Mouse (Mus musculus): ENCODE data around the gene Kcnd3. TPM values are rescaled to one million over a fixed set of nuclear protein-coding genes. Genes with fewer than 3 reads are reported as not detected.

Kcnd3 gene
- polyA plus RNA-seq, 1 experiment from 2014 or later, result 3.1 TPM

DNA sequence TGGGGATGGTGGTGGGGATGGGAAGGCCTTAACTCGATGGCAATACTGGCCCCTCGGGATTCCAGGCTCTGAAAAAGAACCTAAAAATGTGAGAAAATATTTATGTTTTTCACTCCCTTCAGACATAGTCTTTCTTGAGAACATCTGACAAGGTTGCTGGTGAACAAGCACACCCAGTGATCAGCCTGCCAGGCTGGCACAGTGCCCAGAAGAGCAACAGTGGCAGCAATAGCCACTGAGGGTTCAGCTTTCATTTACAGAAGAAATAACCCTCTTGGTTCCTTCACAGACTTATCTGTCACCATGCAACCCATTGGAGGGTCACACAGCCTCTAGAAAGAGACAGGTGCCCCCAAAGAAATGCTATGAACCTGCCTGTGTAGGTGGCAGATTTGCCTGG, 39.9 kb upstream of the Kcnd3 start:
- no peak overlapping the region for H3K9ac ChIP-seq (ENCODE audit: low read depth, low read length)
- 83% methylated on average over 2 of the region's 2 CpGs for WGBS
- ATAC-seq, result no peak
- H3K4me1 ChIP-seq (ENCODE audit: control insufficient read depth, insufficient read depth, low read length), result no peaks in the 10 kb centered on the region
- H3K36me3 ChIP-seq (ENCODE audit: control insufficient read depth, insufficient read depth, low read length), result no peaks in the 10 kb centered on the region
- H3K27ac ChIP-seq (ENCODE audit: low read length), result no peak overlapping the region
- H3K4me2 ChIP-seq (ENCODE audit: low read depth, low read length), result no peak overlapping the region
- H3K27me3 ChIP-seq (replicated peaks; ENCODE audit: control insufficient read depth, insufficient read depth, low read length), result no peaks in the 10 kb centered on the region
- H3K9me3 ChIP-seq (ENCODE audit: control insufficient read depth, low read length), result no peaks in the 10 kb centered on the region
- no peak overlapping the region for H3K4me3 ChIP-seq (ENCODE audit: low read length)

DNA sequence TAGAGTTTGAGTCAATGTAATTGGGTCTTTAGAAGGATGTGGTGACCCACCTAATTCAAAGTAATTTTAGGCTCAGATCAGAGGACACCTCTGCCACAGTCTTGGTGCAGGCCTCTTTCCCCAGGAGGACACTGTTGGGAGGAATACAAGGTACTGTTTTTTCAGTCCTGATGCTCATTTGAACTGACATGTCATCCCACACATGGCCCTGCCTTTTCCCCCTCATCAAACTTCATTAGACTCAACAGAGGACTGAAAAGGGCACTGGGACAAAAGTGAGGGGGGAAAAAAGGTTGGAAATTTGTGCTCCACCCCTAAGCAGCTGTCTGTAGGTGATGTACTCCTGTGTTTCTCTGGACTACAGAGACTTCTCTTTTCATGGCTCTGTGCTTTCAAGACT, 39.4 kb upstream of the Kcnd3 start:
- ATAC-seq, result no peak
- Histone ChIP-seq H3K4me1 (ENCODE audit: control insufficient read depth, insufficient read depth, low read length) (no peaks in the 10 kb centered on the region), H3K9me3 (ENCODE audit: control insufficient read depth, low read length) (no peaks in the 10 kb centered on the region), H3K9ac (ENCODE audit: low read depth, low read length) (no peak overlapping the region), H3K4me3 (ENCODE audit: low read length) (no peak overlapping the region), H3K36me3 (ENCODE audit: control insufficient read depth, insufficient read depth, low read length) (no peaks in the 10 kb centered on the region), H3K27ac (ENCODE audit: low read length) (no peak overlapping the region), H3K4me2 (ENCODE audit: low read depth, low read length) (no peak overlapping the region), H3K27me3 (replicated peaks; ENCODE audit: control insufficient read depth, insufficient read depth, low read length) (no peaks in the 10 kb centered on the region)

GRCm38 (mm10) chr3:105418441-105418840, 33.7 kb upstream of the Kcnd3 start:
- H3K4me1 ChIP-seq (ENCODE audit: control insufficient read depth, insufficient read depth, low read length), result no peaks in the 10 kb centered on the region
- no peak overlapping the region for H3K4me2 ChIP-seq (ENCODE audit: low read depth, low read length)
- no peak for ATAC-seq
- H3K9me3 ChIP-seq (ENCODE audit: control insufficient read depth, low read length), result no peaks in the 10 kb centered on the region; the same call in 1 of the 2 replicates
- 87% methylated on average over 1 of the region's 1 CpGs for WGBS
- no peaks in the 10 kb centered on the region for H3K36me3 ChIP-seq (ENCODE audit: control insufficient read depth, insufficient read depth, low read length)
- no peaks in the 10 kb centered on the region for H3K27me3 ChIP-seq (replicated peaks; ENCODE audit: control insufficient read depth, insufficient read depth, low read length)
- no peak overlapping the region for H3K4me3 ChIP-seq (ENCODE audit: low read length)
- H3K27ac ChIP-seq (ENCODE audit: low read length), result no peak overlapping the region
- H3K9ac ChIP-seq (ENCODE audit: low read depth, low read length), result no peak overlapping the region

- no peak overlapping the region for H3K27ac ChIP-seq (ENCODE audit: low read length)
- H3K27me3 ChIP-seq (replicated peaks; ENCODE audit: control insufficient read depth, insufficient read depth, low read length), result no peaks in the 10 kb centered on the region
- H3K4me1 ChIP-seq (ENCODE audit: control insufficient read depth, insufficient read depth, low read length), result no peaks in the 10 kb centered on the region
- H3K36me3 ChIP-seq (ENCODE audit: control insufficient read depth, insufficient read depth, low read length), result no peaks in the 10 kb centered on the region
- H3K9me3 ChIP-seq (ENCODE audit: control insufficient read depth, low read length), result no peaks in the 10 kb centered on the region; the same call in 1 of the 2 replicates
- no peak overlapping the region for H3K4me3 ChIP-seq (ENCODE audit: low read length)
- ATAC-seq, result no peak
- no peak overlapping the region for H3K9ac ChIP-seq (ENCODE audit: low read depth, low read length)
- no peak overlapping the region for H3K4me2 ChIP-seq (ENCODE audit: low read depth, low read length)
Measured at GRCm38 (mm10) chr3:105422391-105422790, 29.7 kb upstream of the Kcnd3 start.

DNA sequence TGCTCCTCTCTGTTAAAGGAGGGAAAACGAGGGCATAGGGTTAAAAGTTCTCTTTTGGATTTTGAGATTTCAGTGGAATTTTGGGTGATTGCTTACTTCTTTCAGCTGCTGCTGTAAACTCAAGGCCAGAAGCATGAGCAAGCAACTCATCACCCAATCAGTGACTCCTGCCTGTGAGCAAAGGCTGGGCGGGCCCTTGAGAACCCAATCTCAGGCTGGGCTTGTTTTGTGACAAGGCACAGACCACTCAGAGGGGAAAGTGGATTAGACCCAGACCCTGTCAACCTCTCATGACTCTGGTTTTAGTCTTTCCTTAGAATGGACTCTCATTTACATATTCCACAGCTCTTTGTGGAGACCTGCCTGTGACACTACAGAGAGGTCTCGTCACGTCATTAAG, 28.7 kb upstream of the Kcnd3 start:
- no peaks in the 10 kb centered on the region for H3K4me1 ChIP-seq (ENCODE audit: control insufficient read depth, insufficient read depth, low read length)
- H3K36me3 ChIP-seq (ENCODE audit: control insufficient read depth, insufficient read depth, low read length), result no peaks in the 10 kb centered on the region
- WGBS, result 70% methylated on average over 4 of the region's 4 CpGs
- H3K4me3 ChIP-seq (ENCODE audit: low read length), result no peak overlapping the region
- no peak overlapping the region for H3K4me2 ChIP-seq (ENCODE audit: low read depth, low read length)
- no peak overlapping the region for H3K27ac ChIP-seq (ENCODE audit: low read length)
- no peaks in the 10 kb centered on the region for H3K27me3 ChIP-seq (replicated peaks; ENCODE audit: control insufficient read depth, insufficient read depth, low read length)
- H3K9me3 ChIP-seq (ENCODE audit: control insufficient read depth, low read length), result no peaks in the 10 kb centered on the region; the same call in 1 of the 2 replicates
- H3K9ac ChIP-seq (ENCODE audit: low read depth, low read length), result no peak overlapping the region
- no peak for ATAC-seq

- Histone ChIP-seq H3K4me1 (ENCODE audit: control insufficient read depth, insufficient read depth, low read length) (no peaks in the 10 kb centered on the region), H3K4me3 (ENCODE audit: low read length) (no peak overlapping the region), H3K4me2 (ENCODE audit: low read depth, low read length) (no peak overlapping the region), H3K27me3 (replicated peaks; ENCODE audit: control insufficient read depth, insufficient read depth, low read length) (no peaks in the 10 kb centered on the region), H3K9me3 (ENCODE audit: control insufficient read depth, low read length) (no peaks in the 10 kb centered on the region), H3K9ac (ENCODE audit: low read depth, low read length) (no peak overlapping the region), H3K27ac (ENCODE audit: low read length) (no peak overlapping the region), H3K36me3 (ENCODE audit: control insufficient read depth, insufficient read depth, low read length) (no peaks in the 10 kb centered on the region)
- no peak for ATAC-seq
Measured at GRCm38 (mm10) chr3:105428586-105428985, 23.5 kb upstream of the Kcnd3 start.

GRCm38 (mm10) chr3:105436383-105436782, 15.7 kb upstream of the Kcnd3 start:
- 54% methylated on average over 2 of the region's 2 CpGs for WGBS
- Histone ChIP-seq H3K27me3 (replicated peaks; ENCODE audit: control insufficient read depth, insufficient read depth, low read length) (no peaks in the 10 kb centered on the region), H3K36me3 (ENCODE audit: control insufficient read depth, insufficient read depth, low read length) (no peaks in the 10 kb centered on the region), H3K27ac (ENCODE audit: low read length) (no peak overlapping the region), H3K4me1 (ENCODE audit: control insufficient read depth, insufficient read depth, low read length) (no peaks in the 10 kb centered on the region), H3K4me3 (ENCODE audit: low read length) (no peak overlapping the region), H3K9ac (ENCODE audit: low read depth, low read length) (no peak overlapping the region), H3K4me2 (ENCODE audit: low read depth, low read length) (no peak overlapping the region), H3K9me3 (ENCODE audit: control insufficient read depth, low read length) (no peaks in the 10 kb centered on the region)
- ATAC-seq, result no peak

- Histone ChIP-seq H3K9me3 (ENCODE audit: control insufficient read depth, low read length) (no peaks in the 10 kb centered on the region), H3K4me1 (ENCODE audit: control insufficient read depth, insufficient read depth, low read length) (no peaks in the 10 kb centered on the region), H3K27ac (ENCODE audit: low read length) (no peak overlapping the region), H3K36me3 (ENCODE audit: control insufficient read depth, insufficient read depth, low read length) (no peaks in the 10 kb centered on the region), H3K9ac (ENCODE audit: low read depth, low read length) (no peak overlapping the region), H3K4me3 (ENCODE audit: low read length) (no peak overlapping the region), H3K4me2 (ENCODE audit: low read depth, low read length) (no peak overlapping the region), H3K27me3 (replicated peaks; ENCODE audit: control insufficient read depth, insufficient read depth, low read length) (no peaks in the 10 kb centered on the region)
- ATAC-seq, result no peak
- WGBS, result 83% methylated on average over 11 of the region's 11 CpGs
Measured at GRCm38 (mm10) chr3:105436971-105437370, 15.2 kb upstream of the Kcnd3 start.

- Histone ChIP-seq H3K9ac (ENCODE audit: low read depth, low read length) (no peak overlapping the region), H3K27me3 (replicated peaks; ENCODE audit: control insufficient read depth, insufficient read depth, low read length) (no peaks in the 10 kb centered on the region), H3K4me1 (ENCODE audit: control insufficient read depth, insufficient read depth, low read length) (no peaks in the 10 kb centered on the region), H3K27ac (ENCODE audit: low read length) (no peak overlapping the region), H3K36me3 (ENCODE audit: control insufficient read depth, insufficient read depth, low read length) (no peaks in the 10 kb centered on the region), H3K9me3 (ENCODE audit: control insufficient read depth, low read length) (no peaks in the 10 kb centered on the region), H3K4me3 (ENCODE audit: low read length) (no peak overlapping the region), H3K4me2 (ENCODE audit: low read depth, low read length) (no peak overlapping the region)
- 61% methylated on average over 4 of the region's 4 CpGs for WGBS
- ATAC-seq, result no peak
Measured at GRCm38 (mm10) chr3:105440873-105441495, 11.1 kb upstream of the Kcnd3 start.
